Mouse (Mus musculus) testis, adult 2 months (tissue): ENCODE data around the gene Il1f9.

ENCODE experiments used
- CTCF ChIP-seq: fragments of 200-500 bp; IDR thresholded peaks from 2 replicates; pipeline ENCODE4 v1.5.1; 2012; ENCODE audit warnings: low read depth, mild to moderate bottlenecking, inconsistent platforms, low read length, moderate library complexity; ENCODE audit not compliant: control insufficient read depth, insufficient read depth, insufficient replicate concordance
- POLR2A ChIP-seq: fragments of 200-500 bp; IDR thresholded peaks from 2 replicates; pipeline ENCODE4 v1.6.1; 2012; ENCODE audit warnings: low read depth, mild to moderate bottlenecking, inconsistent platforms, low read length, moderate library complexity; ENCODE audit not compliant: control insufficient read depth

- TF ChIP-seq POLR2A (no peak), CTCF (no peak)
Measured at GRCm38 (mm10) chr2:24187585-24187984, 1.3 kb downstream of the Il1f9 start.
